Mouse (Mus musculus): ENCODE data around the gene Nelfb. TPM values are rescaled to one million over a fixed set of nuclear protein-coding genes. Genes with fewer than 3 reads are reported as not detected.

Gene Nelfb
- polyA plus RNA-seq, 1 experiment from 2014 or later, result 112 TPM

Other genes starting within 250 kb of the Nelfb start
- 22.3 TPM in 2 replicates for gene Dph7, start 249.1 kb downstream of the Nelfb start, polyA plus RNA-seq (2015; fragmentation: Nextera tagmentation; extraction: Ambion mirVana)
- 97.7 and 102 TPM in 2 replicates for gene Mrpl41, start 236.4 kb downstream of the Nelfb start, polyA plus RNA-seq (2015; fragmentation: Nextera tagmentation; extraction: Ambion mirVana)
- gene Pnpla7, start 235.5 kb downstream of the Nelfb start, polyA plus RNA-seq (2015; fragmentation: Nextera tagmentation; extraction: Ambion mirVana), result 6.6 and 7.7 TPM in 2 replicates
- gene Nsmf, start 157.1 kb downstream of the Nelfb start, polyA plus RNA-seq (2015; fragmentation: Nextera tagmentation; extraction: Ambion mirVana), result 71.7 and 72.3 TPM in 2 replicates
- gene Entpd8, start 131.2 kb downstream of the Nelfb start, polyA plus RNA-seq (2015; fragmentation: Nextera tagmentation; extraction: Ambion mirVana), result 0.64 and 0.74 TPM in 2 replicates
- gene Noxa1, start 116.3 kb downstream of the Nelfb start, polyA plus RNA-seq (2015; fragmentation: Nextera tagmentation; extraction: Ambion mirVana), result 1.7 and 2.6 TPM in 2 replicates
- 9.8 and 10.0 TPM in 2 replicates for gene Nrarp, start 30.7 kb downstream of the Nelfb start, polyA plus RNA-seq (2015; fragmentation: Nextera tagmentation; extraction: Ambion mirVana)
- 10.0 and 12.5 TPM in 2 replicates for gene Tor4a, start 14.6 kb downstream of the Nelfb start, polyA plus RNA-seq (2015; fragmentation: Nextera tagmentation; extraction: Ambion mirVana)
- 0.15 TPM in 1 of 2 replicates, not detected in the other for gene Stpg3, start 3.1 kb upstream of the Nelfb start, polyA plus RNA-seq (2015; fragmentation: Nextera tagmentation; extraction: Ambion mirVana)
- gene Fam166a, start 7.3 kb upstream of the Nelfb start, polyA plus RNA-seq (2015; fragmentation: Nextera tagmentation; extraction: Ambion mirVana), result 0.68 TPM in 1 of 2 replicates, not detected in the other
- 677 and 731 TPM in 2 replicates for gene Tubb4b, start 13.2 kb upstream of the Nelfb start, polyA plus RNA-seq (2015; fragmentation: Nextera tagmentation; extraction: Ambion mirVana)
- not detected in 2 replicates for gene Slc34a3, start 22.9 kb upstream of the Nelfb start, polyA plus RNA-seq (2015; fragmentation: Nextera tagmentation; extraction: Ambion mirVana)
- gene Rnf224, start 25.3 kb upstream of the Nelfb start, polyA plus RNA-seq (2015; fragmentation: Nextera tagmentation; extraction: Ambion mirVana), result not detected in 2 replicates
- 8.3 and 9.1 TPM in 2 replicates for gene Rnf208, start 30.8 kb upstream of the Nelfb start, polyA plus RNA-seq (2015; fragmentation: Nextera tagmentation; extraction: Ambion mirVana)
- gene Cysrt1, start 31.0 kb upstream of the Nelfb start, polyA plus RNA-seq (2015; fragmentation: Nextera tagmentation; extraction: Ambion mirVana), result 0.67 TPM in 1 of 2 replicates, not detected in the other
- 4.5 and 5.9 TPM in 2 replicates for gene AL732309.1, start 35.4 kb upstream of the Nelfb start, polyA plus RNA-seq (2015; fragmentation: Nextera tagmentation; extraction: Ambion mirVana)
- 20.3 and 22.0 TPM in 2 replicates for gene Tmem203, start 44.0 kb upstream of the Nelfb start, polyA plus RNA-seq (2015; fragmentation: Nextera tagmentation; extraction: Ambion mirVana)
- 6.4 and 6.5 TPM in 2 replicates for gene Tprn, start 51.1 kb upstream of the Nelfb start, polyA plus RNA-seq (2015; fragmentation: Nextera tagmentation; extraction: Ambion mirVana)
- gene Ssna1, start 60.9 kb upstream of the Nelfb start, polyA plus RNA-seq (2015; fragmentation: Nextera tagmentation; extraction: Ambion mirVana), result 219 and 232 TPM in 2 replicates
- 136 and 137 TPM in 2 replicates for gene Anapc2, start 61.0 kb upstream of the Nelfb start, polyA plus RNA-seq (2015; fragmentation: Nextera tagmentation; extraction: Ambion mirVana)
- gene Tmem210, start 76.7 kb upstream of the Nelfb start, polyA plus RNA-seq (2015; fragmentation: Nextera tagmentation; extraction: Ambion mirVana), result not detected in 2 replicates
- 6.7 and 9.4 TPM in 2 replicates for gene Lrrc26, start 78.4 kb upstream of the Nelfb start, polyA plus RNA-seq (2015; fragmentation: Nextera tagmentation; extraction: Ambion mirVana)
- gene Grin1, start 107.7 kb upstream of the Nelfb start, polyA plus RNA-seq (2015; fragmentation: Nextera tagmentation; extraction: Ambion mirVana), result 0.44 and 0.84 TPM in 2 replicates
- 47.8 and 57.4 TPM in 2 replicates for gene Man1b1, start 120.8 kb upstream of the Nelfb start, polyA plus RNA-seq (2015; fragmentation: Nextera tagmentation; extraction: Ambion mirVana)
- gene Dpp7, start 144.9 kb upstream of the Nelfb start, polyA plus RNA-seq (2015; fragmentation: Nextera tagmentation; extraction: Ambion mirVana), result 15.9 and 18.9 TPM in 2 replicates
- 18.8 and 20.2 TPM in 2 replicates for gene Uap1l1, start 154.2 kb upstream of the Nelfb start, polyA plus RNA-seq (2015; fragmentation: Nextera tagmentation; extraction: Ambion mirVana)
- gene Sapcd2, start 160.8 kb upstream of the Nelfb start, polyA plus RNA-seq (2015; fragmentation: Nextera tagmentation; extraction: Ambion mirVana), result 39.0 and 39.3 TPM in 2 replicates
- gene Entpd2, start 184.4 kb upstream of the Nelfb start, polyA plus RNA-seq (2015; fragmentation: Nextera tagmentation; extraction: Ambion mirVana), result 3.6 and 4.8 TPM in 2 replicates
- 31.6 and 36.5 TPM in 2 replicates for gene Npdc1, start 187.9 kb upstream of the Nelfb start, polyA plus RNA-seq (2015; fragmentation: Nextera tagmentation; extraction: Ambion mirVana)
- 0.10 and 0.15 TPM in 2 replicates for gene Fut7, start 211.8 kb upstream of the Nelfb start, polyA plus RNA-seq (2015; fragmentation: Nextera tagmentation; extraction: Ambion mirVana)
- 4.9 and 5.4 TPM in 2 replicates for gene Abca2, start 217.2 kb upstream of the Nelfb start, polyA plus RNA-seq (2015; fragmentation: Nextera tagmentation; extraction: Ambion mirVana)
- 139 and 180 TPM in 2 replicates for gene Clic3, start 245.3 kb upstream of the Nelfb start, polyA plus RNA-seq (2015; fragmentation: Nextera tagmentation; extraction: Ambion mirVana)
- 37.9 and 44.8 TPM in 2 replicates for gene Paxx, start 249.6 kb upstream of the Nelfb start, polyA plus RNA-seq (2015; fragmentation: Nextera tagmentation; extraction: Ambion mirVana)

All from lung, embryonic 16.5 days (tissue).